Mouse (Mus musculus) kidney, embryonic 16.5 days (tissue): Measurements from ENCODE around the gene Alg14. TPM values are rescaled to one million over a fixed set of nuclear protein-coding genes. Genes with fewer than 3 reads are reported as not detected.

ENCODE experiments used
- ATAC-seq: fragments of 200-750 bp; cut with Nextera tagmentation; 2 replicates; pipeline ENCODE4 v1.8.0; 2017; ENCODE audit warnings: moderate TSS enrichment; ENCODE audit not compliant: low FRiP score, low TSS enrichment
- H3K27ac ChIP-seq: fragments of 300-500 bp; sonication (generic); 2 replicates; pipeline ENCODE4 v1.5.1; 2014; ENCODE audit warnings: low read length
- H3K27me3 ChIP-seq: fragments of 300-500 bp; sonication (generic); 2 replicates; pipeline ENCODE4 v1.6.1; 2014; ENCODE audit warnings: low read length, control low read depth, mixed read lengths; ENCODE audit not compliant: insufficient read depth
- H3K36me3 ChIP-seq: fragments of 300-500 bp; sonication (generic); 2 replicates; pipeline ENCODE4 v1.6.1; 2014; ENCODE audit warnings: low read length, control low read depth, mixed read lengths; ENCODE audit not compliant: insufficient read depth
- H3K4me1 ChIP-seq: fragments of 300-500 bp; sonication (generic); 2 replicates; pipeline ENCODE4 v1.6.1; 2014; ENCODE audit warnings: low read length, control low read depth, mixed read lengths; ENCODE audit not compliant: insufficient read depth
- H3K4me2 ChIP-seq: fragments of 300-500 bp; sonication (generic); replicated peaks from 2 replicates; pipeline ENCODE4 v1.6.1; 2014; ENCODE audit warnings: low read depth, low read length
- H3K4me3 ChIP-seq: fragments of 300-500 bp; sonication (generic); 2 replicates; pipeline ENCODE4 v1.5.1; 2014; ENCODE audit warnings: mild to moderate bottlenecking, low read length
- H3K9ac ChIP-seq: fragments of 300-500 bp; sonication (generic); replicated peaks from 2 replicates; pipeline ENCODE4 v1.6.1; 2014; ENCODE audit warnings: low read length
- H3K9me3 ChIP-seq: fragments of 300-500 bp; sonication (generic); 2 replicates; pipeline ENCODE4 v1.6.1; 2016; ENCODE audit warnings: low read length, control low read depth
- WGBS: fragments of 180-500 bp; shearing (Covaris S2); extraction: QIAGEN DNeasy Blood & Tissue Kit; methylation state at CpG from one replicate; pipeline ENCODE4 v1.1.7; 2014; 5-methylcytosine and 5-hydroxymethylcytosine counted together
- polyA plus RNA-seq: library from polyadenylated mRNA; unstranded; fragments of >200 nt; fragmentation: Nextera tagmentation; extraction: Ambion mirVana; gene quantifications from 2 replicates; pipeline ENCODE4 v1.2.1, GENCODE M21; 2015

Alg14 gene
- polyA plus RNA-seq, 1 experiment from 2014 or later, result 43.5 TPM

GRCm38 (mm10) chr3:121272577-121272976, 19.0 kb upstream of the Alg14 start:
- Histone ChIP-seq H3K9ac (no peak overlapping the region), H3K27me3 (no peaks in the 10 kb centered on the region), H3K36me3 (no peaks in the 10 kb centered on the region), H3K4me3 (no peak overlapping the region), H3K27ac (no peak overlapping the region), H3K4me2 (no peak overlapping the region), H3K4me1 (no peaks in the 10 kb centered on the region), H3K9me3 (no peaks in the 10 kb centered on the region)
- ATAC-seq, result no peak
- 65% methylated on average over 2 of the region's 2 CpGs for WGBS

GRCm38 (mm10) chr3:121274010-121274409, 17.6 kb upstream of the Alg14 start:
- Histone ChIP-seq H3K36me3 (no peaks in the 10 kb centered on the region), H3K4me2 (no peak overlapping the region), H3K4me1 (no peaks in the 10 kb centered on the region), H3K27me3 (no peaks in the 10 kb centered on the region), H3K9me3 (no peaks in the 10 kb centered on the region), H3K9ac (no peak overlapping the region), H3K4me3 (no peak overlapping the region), H3K27ac (no peak overlapping the region)
- 94% methylated on average over 2 of the region's 2 CpGs for WGBS
- no peak for ATAC-seq

GRCm38 (mm10) chr3:121277009-121277408, 14.6 kb upstream of the Alg14 start:
- Histone ChIP-seq H3K27me3 (no peaks in the 10 kb centered on the region), H3K9ac (no peak overlapping the region), H3K27ac (no peak overlapping the region), H3K4me3 (no peak overlapping the region), H3K9me3 (no peaks in the 10 kb centered on the region), H3K4me2 (no peak overlapping the region), H3K36me3 (no peaks in the 10 kb centered on the region), H3K4me1 (no peaks in the 10 kb centered on the region)
- no peak for ATAC-seq
- WGBS, result 70% methylated on average over 4 of the region's 4 CpGs

- WGBS, result 85% methylated on average over 4 of the region's 4 CpGs
- Histone ChIP-seq H3K4me1 (no peaks in the 10 kb centered on the region), H3K9ac (no peak overlapping the region), H3K36me3 (no peaks in the 10 kb centered on the region), H3K27ac (no peak overlapping the region), H3K27me3 (no peaks in the 10 kb centered on the region), H3K9me3 (no peaks in the 10 kb centered on the region), H3K4me2 (no peak overlapping the region), H3K4me3 (no peak overlapping the region)
- no peak for ATAC-seq
These were observed 14.0 kb upstream of the Alg14 start for GRCm38 (mm10) chr3:121277557-121277956.

DNA sequence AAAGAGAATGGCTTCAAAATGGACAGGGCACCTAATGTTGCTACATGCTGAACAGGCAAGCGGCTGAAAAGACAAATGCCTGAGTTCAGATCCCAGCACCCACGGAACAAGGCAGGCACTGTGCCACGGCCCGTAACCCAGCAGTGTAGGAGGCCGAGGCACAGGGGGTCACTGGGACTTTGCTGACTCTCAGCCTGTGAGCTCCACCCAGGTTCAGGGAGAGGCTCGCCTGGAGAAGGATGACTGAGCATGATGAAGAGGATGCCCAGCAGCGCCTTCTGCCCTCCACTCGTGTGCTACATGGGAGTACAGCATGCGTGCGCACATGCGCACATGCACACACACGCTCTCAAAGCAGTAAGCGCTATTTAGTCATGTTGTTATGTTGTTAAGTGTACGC, 11.9 kb upstream of the Alg14 start:
- Histone ChIP-seq H3K4me1 (no peaks in the 10 kb centered on the region), H3K9me3 (no peaks in the 10 kb centered on the region), H3K27ac (no peak overlapping the region), H3K27me3 (no peaks in the 10 kb centered on the region), H3K4me3 (no peak overlapping the region), H3K36me3 (no peaks in the 10 kb centered on the region), H3K9ac (no peak overlapping the region), H3K4me2 (no peak overlapping the region)
- no peak for ATAC-seq
- WGBS, result 71% methylated on average over 14 of the region's 14 CpGs

DNA sequence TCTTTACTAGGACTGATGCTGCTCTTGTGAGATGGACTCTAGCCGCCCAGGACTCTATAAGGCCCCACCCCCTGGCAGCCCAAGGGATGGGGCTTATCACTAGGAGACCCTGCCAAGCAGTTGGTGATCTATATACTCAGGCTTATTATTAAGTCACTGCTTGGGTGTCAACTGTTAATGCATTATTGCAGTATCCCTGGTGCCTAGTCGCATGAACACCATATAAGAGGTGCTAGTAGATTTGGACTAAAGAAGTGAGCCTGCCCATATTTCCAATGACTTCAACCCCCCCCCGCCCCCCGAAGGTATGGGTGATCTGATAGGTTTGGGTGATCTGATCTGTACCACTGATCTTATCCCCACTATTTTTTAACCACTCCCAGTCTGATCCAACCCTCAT, 8.6 kb upstream of the Alg14 start, which contains the start of gene Tmem56:
Gene Tmem56, minus strand, starts transcription at position 101 of the 400 bp plus-strand sequence.
- ATAC-seq, result no peak

GRCm38 (mm10) chr3:121285219-121285618, 6.4 kb upstream of the Alg14 start:
- H3K36me3 ChIP-seq, result no peaks in the 10 kb centered on the region
- H3K9me3 ChIP-seq, result no peaks in the 10 kb centered on the region
- H3K4me1 ChIP-seq, result no peaks in the 10 kb centered on the region
- H3K4me3 ChIP-seq, result no peak overlapping the region
- no peak overlapping the region for H3K4me2 ChIP-seq
- no peak overlapping the region for H3K9ac ChIP-seq
- no peaks in the 10 kb centered on the region for H3K27me3 ChIP-seq
- no peak overlapping the region for H3K27ac ChIP-seq
- ATAC-seq, result no peak
- WGBS, result 86% methylated on average over 6 of the region's 6 CpGs

More for the DNA sequence above, 8.6 kb upstream of the Alg14 start, which contains the start of gene Tmem56:
- no peak within 1 kb of the TSS for H3K4me2 ChIP-seq
- H3K27me3 ChIP-seq, result no peaks in the 10 kb centered on the region
- no peak within 1 kb of the TSS for H3K4me3 ChIP-seq
- H3K9me3 ChIP-seq, result no peaks in the 10 kb centered on the region
- 86% methylated on average over 4 of the region's 4 CpGs for WGBS
- H3K9ac ChIP-seq, result no peak within 1 kb of the TSS
- H3K36me3 ChIP-seq, result no peaks in the 10 kb centered on the region
- H3K4me1 ChIP-seq, result no peaks in the 10 kb centered on the region
- no peak within 1 kb of the TSS for H3K27ac ChIP-seq

- no peak for ATAC-seq
- no peak overlapping the region for H3K4me2 ChIP-seq
- H3K4me1 ChIP-seq, result 0 out of 2 replicates have a peak, but pooled peaks cover 5% of the 10 kb centered on the region
- H3K36me3 ChIP-seq, result no peaks in the 10 kb centered on the region
- H3K9me3 ChIP-seq, result no peaks in the 10 kb centered on the region
- H3K9ac ChIP-seq, result no peak overlapping the region
- whole genome bisulfite sequencing, result 95% methylated on average over 2 of the region's 2 CpGs
- H3K27ac ChIP-seq, result no peak overlapping the region
- H3K4me3 ChIP-seq, result no peak overlapping the region
- no peaks in the 10 kb centered on the region for H3K27me3 ChIP-seq
These were observed 4.4 kb upstream of the Alg14 start for GRCm38 (mm10) chr3:121287151-121287550.

DNA sequence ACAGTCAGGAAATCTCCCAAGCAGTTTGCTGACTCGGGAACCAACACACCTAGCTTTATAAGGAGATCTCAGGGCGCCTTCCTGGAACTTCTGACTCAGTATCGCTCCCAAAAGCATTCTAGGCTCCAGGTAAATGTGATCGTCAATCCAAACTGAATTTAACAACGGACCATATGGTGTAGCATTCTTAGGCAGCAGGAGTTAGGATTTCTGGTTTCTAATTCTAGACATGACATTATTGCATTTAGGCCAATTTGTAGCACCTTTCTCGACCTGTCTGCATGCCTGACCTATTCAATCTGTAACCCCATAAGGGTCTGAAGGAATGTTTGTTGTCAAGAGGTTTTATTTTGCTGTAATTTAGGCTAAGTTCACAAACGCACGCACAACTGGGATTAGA, 892 bp upstream of the Alg14 start:
- Histone ChIP-seq H3K9ac (peak overlapping the region; percentile 85), H3K27ac (peak overlapping the region; percentile 98; the same call in 1 of the 2 replicates), H3K4me3 (peak overlapping the region; percentile 69), H3K4me2 (peak overlapping the region; percentile 61), H3K36me3 (no peaks in the 10 kb centered on the region), H3K9me3 (no peaks in the 10 kb centered on the region), H3K27me3 (no peaks in the 10 kb centered on the region), H3K4me1 (0 out of 2 replicates have a peak, but pooled peaks cover 5% of the 10 kb centered on the region)
- WGBS, result 70% methylated on average over 8 of the region's 8 CpGs
- no peak for ATAC-seq

GRCm38 (mm10) chr3:121291225-121291559, 381 bp upstream of the Alg14 start:
- peak overlapping the region; percentile 98 for H3K27ac ChIP-seq
- H3K4me1 ChIP-seq, result 0 out of 2 replicates have a peak, but pooled peaks cover 5% of the 10 kb centered on the region
- no peaks in the 10 kb centered on the region for H3K36me3 ChIP-seq
- peak overlapping the region; percentile 61 for H3K4me2 ChIP-seq
- WGBS, result 4% methylated on average over 7 of the region's 7 CpGs
- no peaks in the 10 kb centered on the region for H3K9me3 ChIP-seq
- peak; percentile 32 for ATAC-seq
- H3K27me3 ChIP-seq, result no peaks in the 10 kb centered on the region
- peak overlapping the region; percentile 85 for H3K9ac ChIP-seq
- peak overlapping the region; percentile 69 for H3K4me3 ChIP-seq
